Mouse (Mus musculus) layer of hippocampus, adult 11-12 months (tissue): ENCODE data around the gene Pi4kb.
"Not testable (repeated sequence)": the region's sequence is repeated elsewhere in the genome, so short reads cannot be mapped to it uniquely, and the experiment has no call there.

ENCODE experiments used
- DNase-seq: peaks from one replicate; pipeline ENCODE4 v3.0.0; 2022; ENCODE audit warnings: low spot score

Pi4kb gene

DNA sequence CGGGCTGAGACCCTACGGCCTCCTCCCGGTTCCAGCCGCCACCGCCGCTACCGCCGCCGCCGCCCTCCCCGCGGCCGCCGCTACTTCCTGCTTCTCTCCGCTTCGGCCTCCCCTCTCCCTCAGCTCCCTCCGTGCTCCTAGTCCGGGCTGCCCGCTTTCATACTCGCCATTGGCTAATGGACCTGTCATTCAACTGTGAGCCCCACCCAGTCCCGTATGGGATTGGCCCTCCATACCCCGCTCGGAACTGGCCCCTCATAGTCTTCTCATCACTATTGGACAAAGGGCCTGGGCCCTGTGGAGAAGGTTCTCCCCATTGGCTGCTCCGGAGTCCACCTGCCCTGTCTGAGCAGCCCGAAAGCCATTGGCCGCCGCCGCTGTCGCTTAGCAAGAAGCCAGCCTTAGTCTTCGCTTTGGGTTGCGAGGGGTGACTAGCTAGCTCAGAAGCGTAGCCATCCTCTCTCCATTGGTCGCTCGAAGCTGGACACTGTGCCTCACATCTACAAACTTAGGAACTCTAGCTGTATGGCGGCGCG, 40.9 kb downstream of the Pi4kb start, which contains the start of gene Zfp687:
Gene Zfp687 (minus strand): TSS at position 112 of the 536 bp plus-strand sequence.
- DNase-seq, result peak; percentile 100

GRCm38 (mm10) chr3:95015891-95016531, 41.5 kb downstream of the Pi4kb start:
- peak; percentile 95 for DNase-seq

DNA sequence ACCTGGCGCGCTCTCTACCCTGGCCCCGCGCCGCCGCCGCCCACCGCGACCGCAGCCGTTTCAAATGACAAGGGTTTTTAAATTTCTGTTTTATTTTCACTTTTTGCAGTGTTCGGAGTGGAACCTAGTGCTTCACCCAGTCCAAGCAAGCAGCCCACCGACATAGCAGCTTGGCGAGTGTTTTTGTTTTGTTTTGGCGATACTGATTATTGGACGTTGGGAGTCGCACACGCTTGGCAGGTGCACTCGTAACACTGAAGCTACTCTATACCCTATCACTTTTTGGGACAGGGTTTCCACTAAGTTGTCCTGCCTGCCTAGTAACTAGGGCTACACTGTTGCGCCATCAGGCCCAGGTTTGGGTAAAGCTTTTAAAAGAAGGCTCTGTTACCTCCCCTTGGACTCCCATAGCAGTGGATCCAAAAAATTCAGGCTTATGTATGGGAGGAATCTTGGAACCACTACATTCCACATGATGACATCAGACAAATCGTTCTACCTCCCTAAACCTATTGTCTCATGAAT, 42.1 kb downstream of the Pi4kb start:
- no peak for DNase-seq

- DNase-seq, result no peak
Observed at GRCm38 (mm10) chr3:95018741-95019140, 44.2 kb downstream of the Pi4kb start.

DNA sequence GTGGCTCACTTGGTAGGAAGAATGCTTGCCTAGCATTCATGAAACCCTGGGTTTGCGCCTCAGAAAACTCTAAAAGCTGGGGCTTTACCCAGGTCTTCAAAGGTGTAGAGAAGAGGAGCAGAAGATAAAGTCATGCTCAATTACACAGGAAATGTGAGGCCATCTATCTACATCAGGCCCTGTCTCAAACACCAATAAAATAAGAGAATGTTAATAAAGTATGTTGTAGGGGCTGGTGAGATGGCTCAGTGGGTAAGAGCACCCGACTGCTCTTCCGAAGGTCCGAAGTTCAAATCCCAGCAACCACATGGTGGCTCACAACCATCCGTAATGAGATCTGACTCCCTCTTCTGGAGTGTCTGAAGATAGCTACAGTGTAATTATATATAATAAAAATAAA, 46.4 kb downstream of the Pi4kb start:
- DNase-seq, result not testable (repeated sequence)

DNA sequence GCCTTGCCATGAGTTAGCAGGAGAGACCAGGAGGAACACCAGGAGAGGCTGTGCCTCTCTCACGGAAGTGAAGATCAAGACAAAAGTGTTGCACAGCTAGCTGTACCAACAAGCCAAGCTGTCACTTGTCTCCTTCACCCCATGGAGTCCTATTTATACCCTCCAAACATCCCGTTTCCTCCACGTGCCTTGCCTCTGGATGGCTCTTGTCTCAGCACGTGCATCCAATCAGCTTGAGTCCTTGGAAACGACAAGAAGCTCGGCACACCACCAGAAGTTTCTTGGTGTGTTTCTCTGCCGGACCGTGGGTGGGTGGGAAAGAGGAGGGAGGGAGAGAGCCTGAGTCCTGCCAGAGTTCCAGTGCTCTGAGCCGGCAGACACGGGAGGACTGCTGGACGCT, 50.0 kb downstream of the Pi4kb start:
- no peak for DNase-seq

GRCm38 (mm10) chr3:95025202-95025601, 50.7 kb downstream of the Pi4kb start:
- no peak for DNase-seq

DNA sequence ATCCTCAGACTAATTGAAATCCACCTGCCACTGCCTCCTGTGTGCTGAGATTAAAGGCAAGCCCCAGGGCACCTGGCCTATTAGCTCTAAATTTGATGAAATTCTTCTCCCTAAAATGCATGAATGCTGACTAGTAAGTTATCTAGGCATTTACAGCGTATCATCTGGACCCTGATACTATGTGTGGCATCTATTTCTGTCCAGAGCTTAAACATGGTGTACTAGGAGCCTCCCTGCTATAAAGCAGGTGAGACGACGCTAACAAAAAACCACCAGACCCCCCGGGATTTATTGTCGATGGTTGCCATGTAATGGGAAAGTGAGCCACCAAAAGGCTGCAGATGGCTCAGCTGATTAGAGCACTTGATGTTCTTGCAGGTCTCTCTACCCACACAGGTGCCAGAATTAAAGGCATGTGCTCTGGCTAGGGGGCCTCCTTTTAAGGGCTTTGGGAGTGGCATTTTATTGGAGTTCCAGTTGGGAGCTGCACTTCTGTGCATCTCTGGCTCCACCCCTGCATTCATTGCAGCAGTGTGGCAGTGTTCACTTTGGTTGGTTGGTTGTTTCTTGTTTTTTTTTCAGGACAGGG, 52.6 kb downstream of the Pi4kb start:
- DNase-seq, result no peak

DNA sequence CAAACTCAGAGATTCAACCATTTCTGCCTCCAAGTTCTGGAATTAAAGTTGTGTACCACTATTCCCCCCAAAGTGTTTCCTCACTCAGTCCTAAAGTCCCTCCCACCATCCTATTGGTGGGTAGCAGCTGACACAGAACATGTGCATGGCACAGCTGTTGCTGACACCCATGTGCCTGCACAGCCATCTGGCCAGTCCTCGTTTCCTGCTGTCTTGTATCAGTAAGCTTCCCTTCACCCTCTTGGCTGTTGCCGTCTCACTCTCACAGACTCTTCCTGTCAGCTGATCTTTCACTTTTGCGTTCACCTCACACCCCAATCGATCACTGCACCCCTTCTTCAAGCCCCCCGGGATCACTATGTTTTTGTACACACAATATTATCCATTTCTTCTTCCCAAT, 53.2 kb downstream of the Pi4kb start:
- DNase-seq, result peak; percentile 82

DNA sequence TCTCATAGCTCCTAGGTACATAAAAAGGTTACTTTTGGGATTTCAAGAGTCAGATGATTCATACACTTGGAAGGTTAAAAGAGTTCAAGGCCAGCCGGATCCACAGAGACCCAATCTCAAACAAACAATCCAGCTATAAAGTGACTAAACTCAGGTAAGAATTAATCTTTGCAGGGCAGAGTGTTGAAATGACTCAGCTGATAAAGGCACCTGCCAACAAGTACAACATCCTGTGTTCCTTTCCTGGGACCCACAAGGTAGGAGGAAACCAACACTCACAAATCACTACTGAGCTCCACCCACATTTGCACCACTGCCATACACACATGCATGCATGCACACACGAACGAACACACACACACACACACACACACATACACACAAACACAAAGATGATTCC, 54.1 kb downstream of the Pi4kb start:
- no peak for DNase-seq

GRCm38 (mm10) chr3:95029291-95029827, 54.8 kb downstream of the Pi4kb start:
- DNase-seq, result not testable (repeated sequence)

DNA sequence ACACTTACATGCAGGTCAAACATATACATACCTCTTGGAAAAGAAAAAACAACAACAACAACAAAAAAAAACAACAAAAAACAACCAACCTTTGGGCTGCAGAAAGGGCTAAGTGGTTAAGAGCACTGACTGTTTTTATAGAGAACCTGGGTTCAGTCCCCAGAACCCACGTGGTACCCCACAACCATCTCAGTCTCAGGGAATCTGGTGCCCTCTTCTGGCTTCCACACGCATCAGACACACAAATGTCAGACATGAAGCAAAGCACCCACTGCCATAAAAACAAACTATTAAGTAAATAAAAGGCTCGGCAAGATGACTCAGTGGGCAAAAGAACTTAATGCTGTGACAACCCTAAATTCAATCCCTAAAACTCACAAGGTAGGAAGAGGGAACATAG, 55.4 kb downstream of the Pi4kb start:
- no peak for DNase-seq

DNA sequence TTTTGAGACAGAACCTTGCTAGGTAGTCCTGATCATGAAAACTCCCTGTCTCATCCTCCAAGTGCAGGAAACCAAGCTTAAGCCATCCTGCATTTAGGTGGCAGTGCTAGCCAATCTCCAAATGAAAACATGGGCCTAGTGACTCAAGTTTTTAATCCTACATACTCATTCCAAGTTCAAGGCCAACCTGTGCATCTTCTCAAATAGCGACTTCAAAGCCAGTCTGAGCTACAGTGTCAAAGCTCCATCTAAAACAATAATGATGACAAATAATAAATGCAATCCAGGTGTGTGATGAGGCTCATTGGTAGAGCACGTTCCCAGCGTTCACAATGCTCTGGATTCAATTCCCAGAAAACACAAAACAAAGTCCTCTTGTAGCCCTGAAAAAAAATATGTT, 67.1 kb downstream of the Pi4kb start:
- no peak for DNase-seq

DNA sequence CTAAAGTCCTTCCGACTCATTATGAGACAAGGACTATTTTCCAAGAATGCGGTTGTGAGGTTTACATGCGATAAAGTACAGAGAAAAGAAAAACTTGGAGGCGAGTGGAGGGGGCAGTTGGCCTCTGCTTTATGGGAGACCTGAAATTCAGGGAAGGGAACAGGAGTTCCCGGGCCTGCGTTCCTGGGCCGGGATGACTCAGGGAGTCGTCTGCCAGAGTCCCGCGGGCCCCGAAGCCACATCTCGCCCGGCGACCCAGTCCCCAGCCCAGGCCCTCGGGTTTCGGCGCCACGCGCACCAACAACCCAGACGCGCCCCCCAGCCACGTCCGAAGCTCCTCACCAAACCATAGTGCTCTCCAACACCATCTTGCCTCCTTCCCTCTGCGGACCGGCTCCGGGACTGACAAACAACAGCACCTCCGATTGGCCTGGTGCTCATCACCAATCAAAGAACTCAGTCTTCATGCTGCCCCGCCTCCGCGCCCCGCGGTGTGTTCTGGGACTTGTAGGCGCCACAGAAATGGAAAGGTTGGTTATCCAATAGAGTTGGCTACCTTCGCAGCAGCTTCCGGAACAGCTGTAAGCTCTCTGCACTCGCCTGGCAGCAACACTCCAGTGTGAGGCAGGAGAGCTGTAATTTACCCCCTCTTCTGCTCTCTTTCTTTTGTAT, 67.8 kb downstream of the Pi4kb start, which contains the start of gene Psmd4:
Gene Psmd4 (minus strand): TSS at position 449 of the 672 bp plus-strand sequence.
- DNase-seq, result peak; percentile 98

- DNase-seq, result no peak
Observed at GRCm38 (mm10) chr3:95042838-95043229, 68.3 kb downstream of the Pi4kb start.

DNA sequence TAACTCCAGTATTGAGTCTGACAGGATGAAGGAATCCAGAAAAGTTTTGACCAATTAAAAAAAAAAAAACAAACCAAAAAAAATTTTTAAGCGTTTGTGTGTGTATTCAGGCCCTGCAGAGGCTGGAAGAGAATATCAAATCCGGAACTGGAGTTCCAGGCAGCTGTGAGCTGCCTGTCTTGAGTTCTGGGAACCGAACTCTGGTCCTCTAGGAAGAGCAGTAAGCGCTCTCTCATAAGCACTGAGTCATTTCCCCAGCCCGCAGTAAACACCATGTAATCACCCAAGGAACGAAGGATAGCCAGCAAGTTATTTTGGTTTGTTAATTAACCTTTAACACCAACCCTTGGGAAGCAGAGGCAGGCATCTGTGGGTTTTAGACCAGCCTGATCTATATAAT, 68.7 kb downstream of the Pi4kb start:
- no peak for DNase-seq

DNA sequence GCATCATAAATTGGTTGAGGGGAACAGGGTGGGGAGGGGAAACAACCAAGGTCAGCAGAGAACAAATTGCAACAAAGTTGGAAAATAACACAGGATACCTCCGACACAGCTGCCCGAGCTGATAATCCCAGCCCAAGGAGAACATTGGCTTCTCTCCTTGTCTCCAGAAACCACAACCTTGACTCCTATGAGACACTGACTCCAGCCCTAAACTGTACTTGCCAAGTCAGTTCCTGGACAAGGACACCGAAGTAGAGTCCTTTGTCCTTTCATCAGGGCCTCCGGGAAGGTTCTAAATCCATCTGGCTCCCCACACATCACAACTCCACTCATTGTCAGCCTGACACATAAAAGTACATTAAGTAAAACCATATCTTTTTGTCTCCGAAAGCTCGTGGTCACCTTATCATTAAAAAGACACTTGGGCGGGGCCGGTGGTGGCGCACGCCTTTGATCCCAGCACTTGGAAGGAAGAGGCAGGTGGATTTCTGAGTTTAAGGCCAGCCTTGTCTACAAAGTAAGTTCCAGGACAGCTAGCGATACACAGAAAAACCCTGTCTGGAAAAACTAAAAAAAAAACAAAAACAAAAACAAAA, 72.0 kb downstream of the Pi4kb start:
- DNase-seq, result no peak

DNA sequence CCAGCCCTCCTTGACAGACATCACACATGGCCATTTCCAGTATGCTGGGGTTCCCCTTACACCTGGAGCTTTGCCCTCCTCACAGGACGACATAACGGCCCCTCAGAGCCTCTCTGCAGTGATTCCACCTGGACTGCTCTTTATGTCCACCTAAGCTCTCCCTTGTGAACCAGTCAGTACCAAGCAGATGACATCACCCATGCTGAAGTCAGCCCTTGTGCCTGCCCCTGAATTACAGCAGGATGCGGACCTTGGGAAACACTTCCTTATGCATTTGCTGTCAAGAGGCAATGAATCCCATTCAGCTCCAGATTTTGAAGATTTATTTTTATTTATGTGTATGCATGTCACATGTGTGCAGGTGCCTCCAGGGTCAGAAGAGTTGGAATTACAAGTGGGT, 73.4 kb downstream of the Pi4kb start:
- no peak for DNase-seq

DNA sequence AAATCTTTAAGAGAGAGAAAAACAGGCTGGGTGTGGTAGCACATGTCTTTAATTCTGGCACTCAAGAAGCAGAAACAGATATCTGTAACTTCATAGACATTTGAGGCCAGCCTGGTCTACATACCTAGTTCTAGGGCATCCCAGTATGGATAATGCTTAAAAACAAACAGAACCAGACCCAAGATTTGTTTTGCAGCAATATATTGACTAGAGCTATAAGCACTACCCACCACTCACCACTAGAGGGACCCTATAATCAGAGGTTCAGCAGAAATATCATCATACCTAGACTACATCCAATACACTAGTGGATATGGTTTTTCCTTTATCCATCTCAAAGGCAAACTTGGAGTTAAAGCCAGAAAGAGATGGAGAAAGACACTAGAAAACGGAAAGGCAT, 78.4 kb downstream of the Pi4kb start:
- peak; percentile 71 for DNase-seq

DNA sequence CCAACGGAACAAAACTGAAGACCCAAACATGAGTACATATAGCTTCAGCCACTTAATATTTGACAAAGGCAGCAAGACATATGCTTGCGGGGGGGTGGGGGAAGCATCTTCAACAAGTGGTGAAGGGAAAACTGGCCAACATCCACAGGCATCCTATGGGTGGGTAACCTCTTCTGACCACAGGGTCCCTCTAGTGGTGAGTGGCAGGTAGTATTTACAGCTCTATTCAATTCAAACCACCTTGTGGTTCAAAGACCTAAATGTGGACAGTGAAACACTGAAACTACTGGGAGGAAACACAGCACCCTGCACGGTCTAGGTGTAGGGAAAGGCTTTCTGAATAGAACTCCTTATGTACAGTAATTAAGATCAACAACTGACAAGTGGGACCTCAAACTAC, 79.2 kb downstream of the Pi4kb start:
- DNase-seq, result no peak

DNA sequence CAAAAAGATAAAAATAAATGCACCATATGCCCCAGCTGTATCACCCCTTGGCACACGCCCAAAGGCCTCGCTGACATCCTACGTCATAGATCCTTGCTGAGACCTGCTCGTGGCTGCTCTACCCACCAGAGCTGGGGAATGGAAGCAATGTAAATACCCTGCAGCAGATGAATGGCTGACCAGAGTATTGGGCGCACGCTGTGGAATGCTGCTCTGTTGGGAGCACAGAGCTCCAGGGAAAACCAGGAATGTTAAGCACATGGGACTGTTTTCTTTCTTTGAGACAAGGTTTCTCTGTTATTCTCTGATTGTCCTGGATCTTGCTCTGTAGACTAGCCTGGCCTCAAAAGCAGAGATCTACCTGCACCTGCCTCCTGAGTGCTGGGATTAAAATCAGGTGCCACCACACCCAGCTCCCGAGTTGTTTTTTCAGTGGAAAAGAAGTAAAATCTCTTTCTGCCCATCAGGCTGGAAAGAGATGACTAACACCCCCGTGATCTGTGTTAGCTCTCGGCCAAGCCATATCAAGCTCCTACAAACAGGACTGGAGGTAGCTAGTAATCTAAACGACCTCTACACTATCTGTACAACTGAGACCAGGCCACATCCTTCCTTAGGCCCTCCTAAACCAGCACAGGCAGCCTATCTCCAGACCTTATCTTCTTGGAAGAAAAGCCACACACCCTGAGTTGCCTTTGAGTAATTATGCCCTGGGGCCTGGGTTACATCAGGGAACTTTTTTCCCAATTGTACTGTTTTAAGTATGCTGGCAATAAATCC, 80.1 kb downstream of the Pi4kb start:
- DNase-seq, result no peak
